Mouse (Mus musculus) lung, postnatal 0 days (tissue): Measurements from ENCODE around the gene Thumpd2. TPM values are rescaled to one million over a fixed set of nuclear protein-coding genes. Genes with fewer than 3 reads are reported as not detected.

Source experiments
- ATAC-seq: fragments of 200-750 bp; cut with Nextera tagmentation; 2 replicates; pipeline ENCODE4 v1.8.0; 2017; ENCODE audit warnings: moderate library complexity
- DNase-seq: peaks from one replicate; pipeline ENCODE4 v3.0.0-alpha.2; 2016; ENCODE audit warnings: low spot score
- H3K27ac ChIP-seq: fragments of 300-500 bp; sonication (generic); 2 replicates; pipeline ENCODE4 v1.5.1; 2014; ENCODE audit warnings: antibody characterized with exemption, mild to moderate bottlenecking, low read length, mixed read lengths
- H3K27me3 ChIP-seq: fragments of 300-500 bp; sonication (generic); replicated peaks from 2 replicates; pipeline ENCODE4 v1.6.1; 2014; ENCODE audit warnings: low read length, mixed read lengths; ENCODE audit not compliant: insufficient read depth
- H3K36me3 ChIP-seq: fragments of 300-500 bp; sonication (generic); 2 replicates; pipeline ENCODE4 v1.6.1; 2014; ENCODE audit warnings: low read length, mixed read lengths; ENCODE audit not compliant: insufficient read depth
- H3K4me1 ChIP-seq: fragments of 300-500 bp; sonication (generic); 2 replicates; pipeline ENCODE4 v1.6.1; 2014; ENCODE audit warnings: antibody characterized with exemption, low read depth, low read length, mixed read lengths; ENCODE audit not compliant: insufficient read depth
- H3K4me2 ChIP-seq: fragments of 300-500 bp; sonication (generic); replicated peaks from 2 replicates; pipeline ENCODE4 v1.6.1; 2014; ENCODE audit warnings: low read depth, mild to moderate bottlenecking, low read length, moderate library complexity, mixed read lengths
- H3K4me3 ChIP-seq: fragments of 300-500 bp; sonication (generic); 2 replicates; pipeline ENCODE4 v1.5.1; 2014; ENCODE audit warnings: low read depth, low read length
- H3K9ac ChIP-seq: fragments of 300-500 bp; sonication (generic); replicated peaks from 2 replicates; pipeline ENCODE4 v1.6.1; 2014; ENCODE audit warnings: low read depth, mild to moderate bottlenecking
- H3K9me3 ChIP-seq: fragments of 300-500 bp; sonication (generic); 2 replicates; pipeline ENCODE4 v1.6.1; 2016; ENCODE audit warnings: low read length, mixed read lengths
- CTCF ChIP-seq: IDR thresholded peaks from 2 replicates; pipeline ENCODE4 v1.5.1; 2016; ENCODE audit warnings: antibody characterized with exemption, mild to moderate bottlenecking
- EP300 ChIP-seq: IDR thresholded peaks from 2 replicates; pipeline ENCODE4 v1.6.1; 2016; ENCODE audit warnings: antibody characterized with exemption, mild to moderate bottlenecking, control low read depth
- WGBS: fragments of 180-500 bp; shearing (Covaris S2); extraction: QIAGEN DNeasy Blood & Tissue Kit; methylation state at CpG from one replicate; pipeline ENCODE4 v1.1.7; 2014; 5-methylcytosine and 5-hydroxymethylcytosine counted together
- polyA plus RNA-seq: library from polyadenylated mRNA; unstranded; fragments of >200 nt; fragmentation: Nextera tagmentation; extraction: Ambion mirVana; gene quantifications from 2 replicates; pipeline ENCODE4 v1.2.1, GENCODE M21; 2015

Gene Thumpd2
- polyA plus RNA-seq, 1 experiment from 2014 or later, result 10.0 TPM

DNA sequence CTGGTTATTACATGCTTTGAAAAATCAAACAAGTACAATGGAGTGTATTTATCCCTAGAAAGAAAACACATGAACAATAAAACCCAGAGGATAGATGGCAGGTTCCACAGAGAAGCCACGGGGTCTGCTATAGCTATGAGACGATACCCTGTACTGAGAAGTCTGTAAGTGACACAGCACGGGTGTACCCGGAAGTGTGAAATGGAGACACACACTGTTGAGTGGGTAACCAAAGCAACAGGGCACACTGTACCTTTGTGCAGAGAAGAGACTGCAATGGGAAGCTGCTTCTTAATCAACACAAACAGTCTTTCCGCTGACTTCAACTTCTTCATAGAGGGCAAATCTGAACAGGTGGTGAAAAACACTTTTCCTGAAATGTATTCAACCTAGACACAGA is 9.4 kb downstream of the Thumpd2 start:
- ATAC-seq, result no peak
- WGBS, result 89% methylated on average over 5 of the region's 5 CpGs
- H3K9me3 ChIP-seq, result no peaks in the 10 kb centered on the region

DNA sequence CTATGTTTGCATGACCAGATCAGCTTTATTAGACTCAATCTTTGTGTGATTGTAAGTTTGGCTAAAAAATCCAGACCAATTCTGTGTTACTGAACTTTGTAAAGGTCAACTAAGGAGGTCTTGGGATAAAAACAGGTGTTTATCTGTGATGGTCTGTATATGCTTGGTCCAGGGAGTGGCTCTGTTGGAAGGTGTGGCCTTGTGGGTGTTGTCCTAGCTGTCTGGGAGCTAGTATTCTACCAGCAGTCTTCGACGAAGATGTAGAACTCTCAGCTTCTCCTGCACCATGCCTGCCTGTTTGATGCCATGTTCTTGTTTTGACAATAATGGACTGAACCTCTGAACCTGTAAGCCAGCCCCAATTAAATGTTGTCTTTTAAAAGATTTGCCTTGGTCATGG is 11.6 kb downstream of the Thumpd2 start:
- H3K4me3 ChIP-seq, result no peak overlapping the region
- ATAC-seq, result no peak
- no peaks in the 10 kb centered on the region for H3K27me3 ChIP-seq
- H3K4me2 ChIP-seq, result no peak overlapping the region
- H3K4me1 ChIP-seq, result no peaks in the 10 kb centered on the region
- no peak overlapping the region for H3K9ac ChIP-seq
- H3K36me3 ChIP-seq, result no peaks in the 10 kb centered on the region; the same call in 1 of the 2 replicates
- 92% methylated on average over 2 of the region's 2 CpGs for WGBS
- no peak overlapping the region for H3K27ac ChIP-seq
- DNase-seq, result no peak
- TF ChIP-seq EP300, result no peak
- TF ChIP-seq CTCF, result no peak
- H3K9me3 ChIP-seq, result no peaks in the 10 kb centered on the region

More for the DNA sequence above, 9.4 kb downstream of the Thumpd2 start:
- Histone ChIP-seq H3K36me3 (no peaks in the 10 kb centered on the region), H3K4me1 (no peaks in the 10 kb centered on the region), H3K9ac (no peak overlapping the region), H3K27me3 (no peaks in the 10 kb centered on the region), H3K4me2 (no peak overlapping the region), H3K4me3 (no peak overlapping the region), H3K27ac (no peak overlapping the region)
- no peak for DNase-seq
- TF ChIP-seq CTCF (no peak), EP300 (no peak)

DNA sequence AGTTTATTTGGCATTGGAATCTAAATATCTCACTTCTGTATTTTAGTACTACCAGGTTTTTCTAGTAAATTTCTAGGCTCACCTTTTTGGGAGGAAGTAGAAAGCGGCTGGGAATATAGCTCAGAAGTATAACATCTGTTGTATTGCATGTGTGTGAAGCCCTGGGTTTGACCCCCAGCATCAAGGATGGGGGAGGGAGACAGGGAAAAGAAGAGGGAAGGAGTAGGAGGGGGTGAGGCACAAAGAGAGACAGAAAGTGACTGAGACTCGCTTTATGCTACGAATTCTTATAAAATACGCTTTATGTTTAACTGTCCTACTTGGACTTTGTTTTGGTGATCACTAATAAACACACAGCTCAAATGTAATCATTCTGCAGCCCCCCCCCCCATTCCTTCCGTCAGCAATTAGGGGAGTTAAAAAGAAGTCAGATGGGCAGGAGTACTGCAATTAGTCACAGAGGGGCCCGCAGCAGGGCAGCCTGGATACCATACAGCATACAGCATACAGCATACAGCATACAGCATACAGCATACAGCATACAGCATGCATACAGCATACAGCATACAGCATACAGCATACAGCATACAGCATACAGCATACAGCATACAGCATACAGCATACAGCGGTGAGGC is 16.8 kb downstream of the Thumpd2 start:
- no peak overlapping the region for H3K27ac ChIP-seq
- WGBS, result 73% methylated on average over 7 of the region's 7 CpGs
- no peaks in the 10 kb centered on the region for H3K4me1 ChIP-seq
- H3K36me3 ChIP-seq, result no peaks in the 10 kb centered on the region; the same call in 1 of the 2 replicates
- no peak for TF ChIP-seq EP300
- no peak for TF ChIP-seq CTCF
- no peak overlapping the region for H3K4me3 ChIP-seq
- H3K27me3 ChIP-seq, result no peaks in the 10 kb centered on the region
- no peak for DNase-seq
- no peak for ATAC-seq
- no peaks in the 10 kb centered on the region for H3K9me3 ChIP-seq
- H3K4me2 ChIP-seq, result no peak overlapping the region
- H3K9ac ChIP-seq, result no peak overlapping the region

DNA sequence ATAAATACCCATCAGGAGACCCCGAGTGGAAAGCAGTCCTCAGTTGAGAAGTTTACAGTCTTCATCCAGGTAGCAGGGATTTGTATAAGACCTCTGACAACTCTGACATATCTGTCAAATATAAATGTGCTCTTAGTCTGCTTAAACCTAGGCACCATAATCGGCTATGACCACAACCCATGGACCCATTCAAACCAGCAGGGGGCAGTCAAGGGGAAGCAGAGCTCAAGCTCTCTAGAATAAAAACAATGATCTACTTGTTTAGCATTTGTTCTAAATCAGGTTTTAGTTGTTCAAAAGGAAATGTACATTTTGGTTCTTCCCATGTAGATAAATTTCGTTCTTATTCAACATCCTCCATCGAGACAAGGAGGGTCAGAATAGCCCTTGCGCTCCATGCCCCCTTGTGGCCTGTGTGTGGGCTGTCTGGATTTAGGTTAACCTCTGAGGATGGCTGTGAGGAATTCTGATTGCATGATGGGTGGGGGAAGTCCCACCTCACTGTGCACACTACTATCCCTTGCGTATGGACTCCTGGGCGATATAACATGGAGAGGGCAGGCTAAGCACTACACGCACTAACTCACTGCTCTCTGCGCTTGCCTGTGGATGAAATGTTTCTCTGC is 19.2 kb downstream of the Thumpd2 start:
- Histone ChIP-seq H3K27ac (no peak overlapping the region), H3K4me1 (no peaks in the 10 kb centered on the region), H3K27me3 (no peaks in the 10 kb centered on the region), H3K36me3 (peaks cover 10% of the 10 kb centered on the region; the same call in 1 of the 2 replicates), H3K4me2 (no peak overlapping the region), H3K9me3 (no peaks in the 10 kb centered on the region), H3K9ac (no peak overlapping the region), H3K4me3 (no peak overlapping the region)
- 85% methylated on average over 9 of the region's 9 CpGs for WGBS
- peak; percentile 29 for DNase-seq
- ATAC-seq, result no peak
- no peak for TF ChIP-seq EP300
- TF ChIP-seq CTCF, result peak; percentile 63

DNA sequence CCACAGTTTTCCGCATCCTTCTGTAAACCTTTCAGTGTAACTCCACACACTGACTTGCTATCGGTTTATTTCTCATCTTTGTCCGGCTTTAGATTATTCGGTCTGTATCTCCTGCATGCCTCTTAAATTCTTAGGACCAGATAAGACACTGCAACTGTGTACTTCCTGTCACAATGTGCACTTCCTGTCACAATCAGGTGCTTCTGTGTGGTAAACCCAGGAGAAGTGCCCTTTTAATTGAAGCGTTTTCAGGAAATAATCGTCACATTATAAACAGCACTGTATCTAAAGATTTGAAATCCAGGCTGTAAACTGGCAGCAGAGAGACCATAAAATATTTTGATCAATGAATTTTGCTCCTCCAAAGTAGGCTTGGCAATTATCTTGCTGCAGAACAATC is 19.8 kb downstream of the Thumpd2 start:
- no peak overlapping the region for H3K9ac ChIP-seq
- H3K27ac ChIP-seq, result no peak overlapping the region
- H3K9me3 ChIP-seq, result no peaks in the 10 kb centered on the region
- H3K4me3 ChIP-seq, result no peak overlapping the region
- TF ChIP-seq EP300 (no peak), CTCF (no peak)
- no peaks in the 10 kb centered on the region for H3K27me3 ChIP-seq
- H3K4me1 ChIP-seq, result no peaks in the 10 kb centered on the region
- peaks cover 10% of the 10 kb centered on the region; the same call in 1 of the 2 replicates for H3K36me3 ChIP-seq
- H3K4me2 ChIP-seq, result no peak overlapping the region
- WGBS, result 80% methylated on average over 6 of the region's 6 CpGs
- no peak for DNase-seq
- no peak for ATAC-seq

DNA sequence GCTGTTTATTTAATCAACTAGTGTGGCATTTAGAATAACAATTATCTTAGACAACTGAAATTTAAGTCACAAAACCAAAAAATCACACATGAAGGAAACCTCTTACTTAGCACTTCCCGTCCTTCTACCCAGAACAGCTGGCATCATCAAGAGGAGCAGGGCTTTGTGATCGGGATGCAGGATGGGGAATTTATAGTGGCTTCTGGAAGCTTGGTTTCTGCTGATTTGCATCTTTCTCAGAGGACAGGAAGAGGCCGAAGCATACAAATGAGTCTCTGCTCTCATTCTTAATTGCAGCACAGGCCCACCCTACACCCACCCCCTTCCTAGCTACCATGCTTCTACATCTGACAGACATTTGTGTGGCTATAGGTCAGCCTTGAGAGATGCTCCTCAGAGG is 20.5 kb downstream of the Thumpd2 start:
- H3K27ac ChIP-seq, result no peak overlapping the region
- no peaks in the 10 kb centered on the region for H3K9me3 ChIP-seq
- 85% methylated on average over 3 of the region's 3 CpGs for whole genome bisulfite sequencing
- H3K9ac ChIP-seq, result no peak overlapping the region
- 0 out of 2 replicates have a peak, but pooled peaks cover 10% of the 10 kb centered on the region for H3K36me3 ChIP-seq
- H3K4me2 ChIP-seq, result no peak overlapping the region
- no peaks in the 10 kb centered on the region for H3K4me1 ChIP-seq
- ATAC-seq (no peak), DNase-seq (no peak)
- H3K4me3 ChIP-seq, result no peak overlapping the region
- TF ChIP-seq EP300 (no peak), CTCF (no peak)
- no peaks in the 10 kb centered on the region for H3K27me3 ChIP-seq
